Mouse (Mus musculus): Measurements from ENCODE around the gene Mau2. TPM values are rescaled to one million over a fixed set of nuclear protein-coding genes. Genes with fewer than 3 reads are reported as not detected.
"Not testable (repeated sequence)": the region's sequence is repeated elsewhere in the genome, so short reads cannot be mapped to it uniquely, and the experiment has no call there.

The Mau2 gene
- total RNA-seq, 2 experiments from 2014 or later = 24.5 to 25.1 TPM

GRCm38 (mm10) chr8:70026151-70026550, 16.4 kb downstream of the Mau2 start:
- DNase-seq = no peak

GRCm38 (mm10) chr8:70023596-70023995, 18.9 kb downstream of the Mau2 start:
- no peak for DNase-seq

- DNase-seq = no peak
Observed at GRCm38 (mm10) chr8:70015017-70015416, 27.5 kb downstream of the Mau2 start.

- DNase-seq = no peak
Observed at GRCm38 (mm10) chr8:70012763-70013162, 29.8 kb downstream of the Mau2 start.

GRCm38 (mm10) chr8:70012350-70012749, 30.2 kb downstream of the Mau2 start:
- DNase-seq = no peak

- DNase-seq = not testable (repeated sequence)
Observed at GRCm38 (mm10) chr8:70010796-70011195, 31.7 kb downstream of the Mau2 start.

- DNase-seq = no peak
Observed at GRCm38 (mm10) chr8:70005178-70005577, 37.4 kb downstream of the Mau2 start.

- no peak for DNase-seq
Observed at GRCm38 (mm10) chr8:70004345-70004744, 38.2 kb downstream of the Mau2 start.

GRCm38 (mm10) chr8:70003204-70003657, 39.3 kb downstream of the Mau2 start:
- DNase-seq = no peak

GRCm38 (mm10) chr8:70001892-70002191, 40.7 kb downstream of the Mau2 start:
- not testable (repeated sequence) for DNase-seq

- peak; percentile 48 for DNase-seq
Observed at GRCm38 (mm10) chr8:70001176-70001891, 41.2 kb downstream of the Mau2 start.

GRCm38 (mm10) chr8:70000226-70000625, 42.3 kb downstream of the Mau2 start:
- no peak for DNase-seq

- no peak for DNase-seq
Observed at GRCm38 (mm10) chr8:69999236-69999635, 43.3 kb downstream of the Mau2 start.

GRCm38 (mm10) chr8:69998706-69999105, 43.8 kb downstream of the Mau2 start:
- no peak for DNase-seq

GRCm38 (mm10) chr8:69996589-69997285, 45.8 kb downstream of the Mau2 start:
- no peak for DNase-seq

GRCm38 (mm10) chr8:69995776-69996588, 46.6 kb downstream of the Mau2 start, which contains the start of gene Gatad2a:
TSS of gene Gatad2a (minus strand) at chr8:69996384.
- DNase-seq = peak; percentile 100

- DNase-seq = peak; percentile 7
Observed at GRCm38 (mm10) chr8:69995422-69995775, 47.1 kb downstream of the Mau2 start.

- not testable (repeated sequence) for DNase-seq
Observed at GRCm38 (mm10) chr8:69988936-69989335, 53.6 kb downstream of the Mau2 start.

- DNase-seq = no peak
Observed at GRCm38 (mm10) chr8:69987744-69988143, 54.8 kb downstream of the Mau2 start.

- DNase-seq = no peak
Observed at GRCm38 (mm10) chr8:69984876-69985553, 57.5 kb downstream of the Mau2 start.

- no peak for DNase-seq
Observed at GRCm38 (mm10) chr8:69978456-69978855, 64.1 kb downstream of the Mau2 start.

GRCm38 (mm10) chr8:69974806-69975205, 67.7 kb downstream of the Mau2 start:
- no peak for DNase-seq

All from gastrocnemius, postnatal 25 days (tissue).